Mouse (Mus musculus): ENCODE measurements around the gene Gm13277.
"Not testable (repeated sequence)": the region's sequence is repeated elsewhere in the genome, so short reads cannot be mapped to it uniquely, and the experiment has no call there.

Gene Gm13277

GRCm38 (mm10) chr4:88785409-88785808 is 3.0 kb upstream of the Gm13277 start, which contains the start of gene Gm13276:
Gene Gm13276, plus strand, starts transcription at chr4:88785709.
- DNase-seq (ENCODE audit: low read depth, low spot score) = not testable (repeated sequence)

DNA sequence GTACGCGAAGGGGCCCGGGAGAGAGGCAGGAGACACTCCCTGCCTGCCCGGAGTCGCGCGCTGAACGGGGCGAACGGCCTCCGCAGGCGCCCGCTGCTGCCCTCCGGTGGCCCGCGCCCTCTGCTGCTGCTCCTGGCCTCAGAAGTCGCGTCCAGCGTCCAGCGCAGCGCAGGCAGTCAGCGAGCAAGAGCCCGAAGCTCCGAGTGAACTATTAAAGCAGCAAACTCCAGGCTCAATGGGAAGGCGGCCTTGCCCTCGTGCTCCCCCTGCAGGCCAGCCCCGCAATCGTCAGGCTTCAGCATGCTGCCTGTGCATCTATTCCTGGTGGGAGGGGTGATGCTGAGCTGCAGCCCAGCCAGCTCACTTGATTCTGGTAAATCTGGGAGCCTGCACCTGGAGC is 2.8 kb downstream of the Gm13277 start, which contains the start of gene Gm13278:
Gm13278 (plus strand) TSS at position 301 of the 400 bp plus-strand sequence.
- DNase-seq (ENCODE audit: low read depth, low spot score) = not testable (repeated sequence)

DNA sequence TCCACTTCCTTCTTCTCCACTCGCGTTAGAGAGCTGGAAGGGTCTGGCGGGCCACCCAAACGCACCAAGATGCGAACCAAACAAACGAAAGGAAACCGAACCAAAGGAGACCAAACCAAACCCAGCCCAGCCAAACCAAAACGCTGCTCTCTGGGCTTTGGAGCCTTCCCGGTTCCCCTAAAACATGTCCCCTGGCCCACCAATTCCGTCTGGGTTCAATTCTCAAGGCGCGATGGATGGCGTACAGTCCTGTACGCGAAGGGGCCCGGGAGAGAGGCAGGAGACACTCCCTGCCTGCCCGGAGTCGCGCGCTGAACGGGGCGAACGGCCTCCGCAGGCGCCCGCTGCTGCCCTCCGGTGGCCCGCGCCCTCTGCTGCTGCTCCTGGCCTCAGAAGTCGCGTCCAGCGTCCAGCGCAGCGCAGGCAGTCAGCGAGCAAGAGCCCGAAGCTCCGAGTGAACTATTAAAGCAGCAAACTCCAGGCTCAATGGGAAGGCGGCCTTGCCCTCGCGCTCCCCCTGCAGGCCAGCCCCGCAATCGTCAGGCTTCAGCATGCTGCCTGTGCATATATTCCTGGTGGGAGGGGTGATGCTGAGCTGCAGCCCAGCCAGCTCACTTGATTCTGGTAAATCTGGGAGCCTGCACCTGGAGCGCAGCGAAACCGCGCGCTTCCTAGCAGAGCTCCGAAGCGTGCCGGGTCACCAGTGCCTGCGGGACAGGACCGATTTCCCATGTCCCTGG is 5.7 kb downstream of the Gm13277 start, which contains the start of gene Gm13275:
Gm13275 (plus strand) TSS at position 552 of the 740 bp plus-strand sequence.
- not testable (repeated sequence) for DNase-seq (ENCODE audit: low read depth, low spot score)

GRCm38 (mm10) chr4:88797097-88797496 is 8.7 kb downstream of the Gm13277 start, which contains the start of gene Gm13279:
Gene Gm13279, plus strand, starts transcription at chr4:88797397.
- DNase-seq (ENCODE audit: low read depth, low spot score) = not testable (repeated sequence)

DNA sequence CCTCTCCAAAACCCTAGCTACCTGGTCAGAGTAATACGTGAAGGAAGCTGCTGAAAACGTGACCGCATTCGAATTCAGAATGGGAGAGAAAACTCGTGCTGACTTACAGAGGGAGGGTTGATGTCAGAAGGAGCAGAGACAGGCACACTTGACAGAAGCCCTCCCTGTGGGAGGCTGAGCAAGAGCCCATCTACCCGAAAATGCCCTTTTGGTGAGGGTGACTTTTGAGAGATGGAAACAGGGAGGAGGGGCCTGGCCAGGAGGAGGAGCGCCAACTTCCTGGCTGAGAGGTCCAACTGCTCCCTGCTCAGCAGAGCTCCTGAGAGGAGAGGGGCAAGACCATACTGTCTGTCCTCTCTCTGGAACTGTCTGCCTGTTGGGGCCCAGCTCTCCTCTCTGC is 10.9 kb downstream of the Gm13277 start, which contains the start of gene Gm13285:
Gm13285 (plus strand) TSS at position 301 of the 400 bp plus-strand sequence.
- not testable (repeated sequence) for DNase-seq (ENCODE audit: low read depth, low spot score)

DNA sequence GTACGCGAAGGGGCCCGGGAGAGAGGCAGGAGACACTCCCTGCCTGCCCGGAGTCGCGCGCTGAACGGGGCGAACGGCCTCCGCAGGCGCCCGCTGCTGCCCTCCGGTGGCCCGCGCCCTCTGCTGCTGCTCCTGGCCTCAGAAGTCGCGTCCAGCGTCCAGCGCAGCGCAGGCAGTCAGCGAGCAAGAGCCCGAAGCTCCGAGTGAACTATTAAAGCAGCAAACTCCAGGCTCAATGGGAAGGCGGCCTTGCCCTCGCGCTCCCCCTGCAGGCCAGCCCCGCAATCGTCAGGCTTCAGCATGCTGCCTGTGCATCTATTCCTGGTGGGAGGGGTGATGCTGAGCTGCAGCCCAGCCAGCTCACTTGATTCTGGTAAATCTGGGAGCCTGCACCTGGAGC is 14.5 kb downstream of the Gm13277 start, which contains the start of gene Gm13287:
Gm13287 (plus strand) TSS at position 301 of the 400 bp plus-strand sequence.
- DNase-seq (ENCODE audit: low read depth, low spot score) = not testable (repeated sequence)

GRCm38 (mm10) chr4:88805231-88805630 is 16.8 kb downstream of the Gm13277 start, which contains the start of gene Gm13288:
Gene Gm13288, plus strand, starts transcription at chr4:88805531.
- not testable (repeated sequence) for DNase-seq (ENCODE audit: low read depth, low spot score)

DNA sequence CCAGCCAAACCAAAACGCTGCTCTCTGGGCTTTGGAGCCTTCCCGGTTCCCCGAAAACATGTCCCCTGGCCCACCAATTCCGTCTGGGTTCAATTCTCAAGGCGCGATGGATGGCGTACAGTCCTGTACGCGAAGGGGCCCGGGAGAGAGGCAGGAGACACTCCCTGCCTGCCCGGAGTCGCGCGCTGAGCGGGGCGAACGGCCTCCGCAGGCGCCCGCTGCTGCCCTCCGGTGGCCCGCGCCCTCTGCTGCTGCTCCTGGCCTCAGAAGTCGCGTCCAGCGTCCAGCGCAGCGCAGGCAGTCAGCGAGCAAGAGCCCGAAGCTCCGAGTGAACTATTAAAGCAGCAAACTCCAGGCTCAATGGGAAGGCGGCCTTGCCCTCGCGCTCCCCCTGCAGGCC is 17.3 kb downstream of the Gm13277 start:
- DNase-seq (ENCODE audit: low read depth, low spot score) = not testable (repeated sequence)

GRCm38 (mm10) chr4:88815928-88816327 is 27.5 kb downstream of the Gm13277 start, which contains the start of gene Ifna7:
Gene Ifna7, plus strand, starts transcription at chr4:88816228.
- DNase-seq (ENCODE audit: low read depth, low spot score) = no peak

DNA sequence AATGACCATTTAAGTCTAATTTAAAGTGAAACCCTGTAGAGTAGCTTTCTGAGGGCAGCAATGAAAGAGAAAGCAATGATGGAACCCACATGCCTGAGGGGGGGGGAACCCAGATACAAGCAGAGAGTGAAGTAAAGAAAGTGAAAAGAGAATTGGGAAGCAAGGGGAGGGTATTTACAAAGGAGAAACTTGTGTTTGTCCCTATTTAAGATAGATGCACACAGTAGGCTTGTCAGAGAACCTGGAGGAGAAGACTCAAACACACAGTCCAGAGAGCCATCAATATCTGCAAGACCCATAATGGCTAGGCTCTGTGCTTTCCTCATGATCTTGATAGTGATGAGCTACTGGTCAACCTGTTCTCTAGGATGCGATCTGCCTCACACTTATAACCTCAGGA is 31.2 kb downstream of the Gm13277 start, which contains the start of gene Ifna11:
Ifna11 (plus strand) TSS at position 301 of the 400 bp plus-strand sequence.
- no peak for DNase-seq (ENCODE audit: low read depth, low spot score)

DNA sequence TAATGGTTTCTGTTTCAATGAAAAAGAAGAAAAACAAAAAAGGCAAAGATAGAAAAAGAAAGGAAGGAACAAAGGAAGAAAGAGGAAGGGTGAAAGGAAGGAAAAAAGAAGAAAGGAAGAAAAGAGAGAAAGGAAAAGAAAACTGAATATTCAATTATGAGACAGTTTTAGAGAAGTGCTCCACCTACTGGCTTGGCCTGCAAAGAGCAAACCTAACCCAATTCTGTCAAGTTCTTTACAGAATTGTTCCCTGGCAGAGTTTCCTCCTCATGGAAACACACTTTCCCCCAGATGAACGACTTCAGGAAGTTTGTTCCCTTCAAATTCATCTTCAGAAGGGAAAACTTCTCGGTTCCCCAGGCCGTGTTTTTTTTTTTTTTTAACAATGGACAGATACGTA is 34.6 kb downstream of the Gm13277 start:
- DNase-seq (ENCODE audit: low read depth, low spot score) = no peak

DNA sequence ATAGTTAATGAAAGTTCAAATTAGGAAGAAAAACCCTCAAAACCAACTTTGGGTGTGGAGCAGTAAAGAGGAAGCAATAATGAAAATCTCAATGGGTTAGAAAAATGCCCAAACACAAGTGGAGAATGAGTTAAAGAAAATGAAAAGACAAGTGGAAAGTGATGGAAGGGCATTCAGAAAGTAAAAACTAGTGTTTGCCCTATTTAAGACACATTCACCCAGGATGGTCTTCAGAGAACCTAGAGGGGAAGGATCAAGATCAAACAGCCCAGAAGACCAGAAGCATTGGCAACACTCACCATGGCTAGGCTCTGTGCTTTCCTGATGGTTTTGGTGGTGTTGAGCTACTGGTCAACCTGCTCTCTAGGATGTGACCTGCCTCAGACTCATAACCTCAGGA is 38.7 kb downstream of the Gm13277 start, which contains the start of gene Ifna6:
Ifna6 (plus strand) TSS at position 301 of the 400 bp plus-strand sequence.
- DNase-seq (ENCODE audit: low read depth, low spot score) = not testable (repeated sequence)

- peak; percentile 9 for DNase-seq (ENCODE audit: low read depth, low spot score)
Measured at GRCm38 (mm10) chr4:88830523-88830922, 42.1 kb downstream of the Gm13277 start.

DNA sequence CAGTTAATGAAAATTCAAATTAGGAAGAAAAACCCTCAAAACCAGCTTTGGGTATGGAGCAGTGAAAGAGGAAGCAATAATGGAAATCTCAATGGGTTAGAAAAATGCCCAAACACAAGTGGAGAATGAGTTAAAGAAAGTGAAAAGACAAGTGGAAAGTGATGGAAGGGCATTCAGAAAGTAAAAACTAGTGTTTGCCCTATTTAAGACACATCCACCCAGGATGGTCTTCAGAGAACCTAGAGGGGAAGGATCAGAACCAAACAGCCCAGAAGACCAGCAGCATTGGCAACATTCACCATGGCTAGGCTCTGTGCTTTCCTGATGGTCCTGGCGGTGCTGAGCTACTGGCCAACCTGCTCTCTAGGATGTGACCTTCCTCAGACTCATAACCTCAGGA is 46.8 kb downstream of the Gm13277 start, which contains the start of gene Ifna5:
Ifna5 (plus strand) TSS at position 301 of the 400 bp plus-strand sequence.
- DNase-seq (ENCODE audit: low read depth, low spot score) = not testable (repeated sequence)
